Mouse (Mus musculus): ENCODE results near the gene Ncf4.

DNA sequence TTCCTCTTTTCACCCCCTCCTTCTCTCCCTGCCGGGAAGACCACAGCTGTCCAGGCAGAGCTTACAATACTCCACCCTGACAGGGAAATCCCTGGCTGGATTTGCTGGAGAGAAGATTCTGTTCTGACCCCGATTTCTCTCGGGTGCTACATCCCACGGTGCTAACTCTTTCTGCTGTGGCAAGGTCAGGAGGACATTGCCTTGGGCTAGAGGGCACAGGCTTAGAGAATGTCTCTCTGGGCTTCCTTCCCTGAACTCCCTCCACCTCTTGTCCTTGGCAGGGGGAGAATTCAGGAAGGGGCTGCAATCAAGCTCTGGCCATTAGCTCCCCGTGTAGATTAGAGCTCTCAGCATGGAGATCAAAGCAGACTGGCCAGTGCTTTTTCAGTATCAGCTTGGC, 65.3 kb downstream of the Ncf4 start:
- TF ChIP-seq GATA1 (IDR thresholded peaks at IDR 0.05; ENCODE audit: low read length) (no peak), TAL1 (IDR thresholded peaks at IDR 0.05; ENCODE audit: low read length) (no peak)

All from erythroblast, embryonic 14.5 days (primary cell).